Mouse (Mus musculus) kidney, embryonic 15.5 days (tissue): ENCODE measurements around the gene 4932411N23Rik. TPM values are rescaled to one million over a fixed set of nuclear protein-coding genes. Genes with fewer than 3 reads are reported as not detected.
"Not testable (repeated sequence)": the region's sequence is repeated elsewhere in the genome, so short reads cannot be mapped to it uniquely, and the experiment has no call there.

Source experiments
- ATAC-seq: fragments of 200-750 bp; cut with Nextera tagmentation; replicated peaks from 2 replicates; pipeline ENCODE4 v1.8.0; 2017; ENCODE audit warnings: moderate TSS enrichment; ENCODE audit not compliant: low FRiP score
- H3K27ac ChIP-seq: fragments of 300-500 bp; sonication (generic); 2 replicates; pipeline ENCODE4 v1.5.1; 2015; ENCODE audit warnings: mild to moderate bottlenecking, inconsistent platforms
- H3K27me3 ChIP-seq: fragments of 300-500 bp; sonication (generic); 2 replicates; pipeline ENCODE4 v1.6.1; 2015; ENCODE audit warnings: inconsistent platforms
- H3K36me3 ChIP-seq: fragments of 300-500 bp; sonication (generic); 2 replicates; pipeline ENCODE4 v1.6.1; 2015; ENCODE audit warnings: inconsistent platforms
- H3K4me1 ChIP-seq: fragments of 300-500 bp; sonication (generic); 2 replicates; pipeline ENCODE4 v1.6.1; 2015; ENCODE audit warnings: inconsistent platforms
- H3K4me2 ChIP-seq: fragments of 300-500 bp; sonication (generic); 2 replicates; pipeline ENCODE4 v1.6.1; 2015; ENCODE audit warnings: moderate library complexity, mild to moderate bottlenecking, inconsistent platforms
- H3K4me3 ChIP-seq: fragments of 300-500 bp; sonication (generic); replicated peaks from 2 replicates; pipeline ENCODE4 v1.5.1; 2015; ENCODE audit warnings: mild to moderate bottlenecking, inconsistent platforms
- H3K9ac ChIP-seq: fragments of 300-500 bp; sonication (generic); 2 replicates; pipeline ENCODE4 v1.6.1; 2015; ENCODE audit warnings: mild to moderate bottlenecking, inconsistent platforms
- H3K9me3 ChIP-seq: fragments of 300-500 bp; sonication (generic); replicated peaks from 2 replicates; pipeline ENCODE4 v1.6.1; 2016; ENCODE audit warnings: inconsistent platforms
- WGBS: fragments of 180-500 bp; shearing (Covaris S2); methylation state at CpG from one replicate; pipeline ENCODE4 v1.1.7; 2015; ENCODE audit warnings: mixed read lengths; 5-methylcytosine and 5-hydroxymethylcytosine counted together
- polyA plus RNA-seq: library from polyadenylated mRNA; unstranded; fragments of >200 nt; fragmentation: Nextera tagmentation; extraction: Ambion mirVana; gene quantifications from 2 replicates; pipeline ENCODE4 v1.2.1, GENCODE M21; 2015

4932411N23Rik gene
- not detected in 2 replicates for polyA plus RNA-seq

GRCm38 (mm10) chrX:126815768-126816167 lies at the start of gene 4932411N23Rik:
4932411N23Rik (minus strand) TSS chrX:126815868.
- Histone ChIP-seq H3K4me3 (no peak within 1 kb of the TSS), H3K4me1 (no peaks in the 10 kb centered on the region), H3K36me3 (no peaks in the 10 kb centered on the region), H3K9ac (no peak within 1 kb of the TSS), H3K27me3 (no peaks in the 10 kb centered on the region), H3K27ac (no peak within 1 kb of the TSS), H3K4me2 (no peak within 1 kb of the TSS), H3K9me3 (no peaks in the 10 kb centered on the region)
- ATAC-seq = no peak

DNA sequence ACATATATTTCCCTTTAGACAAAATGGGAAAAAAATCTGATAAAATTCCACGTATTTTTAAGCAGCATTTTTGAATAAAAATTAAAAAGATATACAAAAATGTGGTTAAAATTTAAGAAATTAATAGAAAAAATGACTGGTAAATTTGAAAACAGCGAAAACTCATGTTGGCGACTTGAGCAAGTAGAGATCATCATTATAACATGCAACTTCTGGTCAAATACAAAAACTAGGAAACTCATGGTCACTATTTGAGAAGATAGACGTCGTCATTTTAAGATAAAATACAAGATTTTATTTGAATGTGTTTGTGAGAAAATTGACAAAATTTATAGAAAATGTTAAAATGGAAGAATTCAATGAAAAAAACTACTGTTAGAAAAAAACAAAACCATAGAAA lies 35.8 kb downstream of the 4932411N23Rik start:
- no peaks in the 10 kb centered on the region for H3K9me3 ChIP-seq
- no peak for ATAC-seq
- 83% methylated on average over 5 of the region's 5 CpGs for WGBS
- no peak overlapping the region for H3K4me2 ChIP-seq
- H3K9ac ChIP-seq = no peak overlapping the region
- H3K27me3 ChIP-seq = no peaks in the 10 kb centered on the region
- no peak overlapping the region for H3K4me3 ChIP-seq
- H3K27ac ChIP-seq = no peak overlapping the region
- no peaks in the 10 kb centered on the region for H3K36me3 ChIP-seq
- H3K4me1 ChIP-seq = no peaks in the 10 kb centered on the region

DNA sequence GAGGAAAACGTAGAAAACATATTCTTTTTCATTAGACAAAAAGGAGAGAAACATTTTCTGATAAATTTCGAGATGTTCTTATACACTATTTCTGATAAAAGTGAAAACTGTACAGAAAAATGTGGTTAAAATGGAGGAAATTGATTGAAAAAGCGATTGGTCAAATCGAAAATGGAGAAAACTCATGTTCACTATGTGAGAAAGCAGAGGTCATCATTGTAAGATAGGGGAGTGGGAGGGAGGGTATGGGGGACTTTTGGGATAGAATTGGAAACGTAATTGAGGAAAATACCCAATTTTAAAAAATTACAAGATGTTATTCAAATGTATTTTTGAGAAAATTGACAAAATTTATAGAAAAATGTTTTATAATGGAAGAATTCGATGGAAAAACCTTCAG lies 38.0 kb downstream of the 4932411N23Rik start:
- not testable (repeated sequence) for H3K36me3 ChIP-seq

GRCm38 (mm10) chrX:126774846-126775245 lies 40.8 kb downstream of the 4932411N23Rik start:
- not testable (repeated sequence) for H3K27ac ChIP-seq, ATAC-seq, H3K4me2 ChIP-seq, H3K9ac ChIP-seq, H3K36me3 ChIP-seq, H3K9me3 ChIP-seq, H3K4me3 ChIP-seq, H3K4me1 ChIP-seq, H3K27me3 ChIP-seq
- WGBS = 80% methylated on average over 5 of the region's 5 CpGs

More for the DNA sequence above, 38.0 kb downstream of the 4932411N23Rik start:
- H3K4me3 ChIP-seq, H3K27ac ChIP-seq, H3K27me3 ChIP-seq, H3K9ac ChIP-seq, H3K4me2 ChIP-seq, ATAC-seq, H3K9me3 ChIP-seq, H3K4me1 ChIP-seq: not testable (repeated sequence)
- WGBS = 80% methylated on average over 5 of the region's 6 CpGs

DNA sequence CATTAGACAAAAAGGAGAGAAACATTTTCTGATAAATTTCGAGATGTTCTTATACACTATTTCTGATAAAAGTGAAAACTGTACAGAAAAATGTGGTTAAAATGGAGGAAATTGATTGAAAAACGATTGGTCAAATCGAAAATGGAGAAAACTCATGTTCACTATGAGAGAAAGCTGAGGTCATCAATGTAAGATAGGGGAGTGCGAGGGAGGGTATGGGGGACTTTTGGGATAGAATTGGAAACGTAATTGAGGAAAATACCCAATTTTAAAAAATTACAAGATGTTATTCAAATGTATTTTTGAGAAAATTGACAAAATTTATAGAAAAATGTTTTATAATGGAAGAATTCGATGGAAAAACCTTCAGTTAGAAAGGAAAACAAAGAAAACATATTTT lies 42.2 kb downstream of the 4932411N23Rik start:
- not testable (repeated sequence) for H3K9ac ChIP-seq, H3K27ac ChIP-seq, H3K4me2 ChIP-seq, H3K4me1 ChIP-seq, H3K9me3 ChIP-seq, H3K27me3 ChIP-seq, H3K36me3 ChIP-seq, H3K4me3 ChIP-seq, ATAC-seq
- WGBS = 67% methylated on average over 5 of the region's 6 CpGs

Other genes starting within 250 kb of the 4932411N23Rik start
- not detected in 2 replicates for gene Gm382, start 224.1 kb upstream of the 4932411N23Rik start, polyA plus RNA-seq